Mouse (Mus musculus) gastrocnemius, adult 2 months (tissue): ENCODE data around the gene Eno1. TPM values are rescaled to one million over a fixed set of nuclear protein-coding genes. Genes with fewer than 3 reads are reported as not detected.
A peak's percentile ranks its signal among the peaks of the same experiment; 100 is the strongest.
"Not testable (repeated sequence)": the region's sequence is repeated elsewhere in the genome, so short reads cannot be mapped to it uniquely, and the experiment has no call there.

Experiments
- DNase-seq: peaks from one replicate; pipeline ENCODE4 v3.0.0; 2022
- H3K27ac ChIP-seq: fragments of 200-600 bp; 2 replicates; pipeline ENCODE4 v1.8.1; 2022; ENCODE audit warnings: mild to moderate bottlenecking
- H3K4me3 ChIP-seq: fragments of 200-600 bp; 2 replicates; pipeline ENCODE4 v1.8.1; 2022; ENCODE audit warnings: mild to moderate bottlenecking, moderate library complexity
- CTCF ChIP-seq: fragments of 200-600 bp; IDR thresholded peaks from 2 replicates; pipeline ENCODE4 v1.8.1; 2022; ENCODE audit warnings: antibody characterized with exemption, mild to moderate bottlenecking, moderate library complexity
- intact Hi-C: fragments of 180-260 bp; cut with DNase I; formaldehyde crosslinking; loops from one replicate; pipeline ENCODE4 v1.15.1; 2025
- total RNA-seq, 2 experiments: library from RNA; stranded (reverse); gene quantifications; 2 replicates each; pipeline ENCODE4 v1.2.3; 2021

Eno1 gene
- total RNA-seq, 2 experiments from 2014 or later, result 68.1 to 92.0 TPM

DNA sequence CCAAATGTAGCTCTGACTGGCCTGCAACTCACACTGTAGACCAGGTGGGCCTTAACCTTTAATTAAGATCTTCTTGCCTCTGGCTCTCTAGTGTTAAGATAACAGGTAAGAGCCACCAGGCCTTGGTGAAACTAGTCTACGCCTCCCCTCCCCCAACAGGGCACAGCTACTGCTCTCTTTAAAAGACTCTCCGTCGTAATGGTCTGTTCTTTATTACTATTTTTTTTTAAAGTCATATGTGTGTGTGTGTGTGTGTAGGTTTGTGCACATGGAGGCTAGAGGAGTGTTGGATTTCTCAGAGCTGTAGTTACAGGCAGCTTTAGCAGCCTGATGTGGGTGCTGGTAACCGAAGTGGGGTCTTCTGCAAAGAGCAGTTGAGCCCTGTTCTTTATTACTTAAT, 43.9 kb downstream of the Eno1 start:
- Histone ChIP-seq H3K27ac (peak overlapping the region; percentile 97), H3K4me3 (peak overlapping the region; percentile 90)
- DNase-seq, result no peak
- no peak for TF ChIP-seq CTCF
- intact Hi-C loops, result no loop called here

DNA sequence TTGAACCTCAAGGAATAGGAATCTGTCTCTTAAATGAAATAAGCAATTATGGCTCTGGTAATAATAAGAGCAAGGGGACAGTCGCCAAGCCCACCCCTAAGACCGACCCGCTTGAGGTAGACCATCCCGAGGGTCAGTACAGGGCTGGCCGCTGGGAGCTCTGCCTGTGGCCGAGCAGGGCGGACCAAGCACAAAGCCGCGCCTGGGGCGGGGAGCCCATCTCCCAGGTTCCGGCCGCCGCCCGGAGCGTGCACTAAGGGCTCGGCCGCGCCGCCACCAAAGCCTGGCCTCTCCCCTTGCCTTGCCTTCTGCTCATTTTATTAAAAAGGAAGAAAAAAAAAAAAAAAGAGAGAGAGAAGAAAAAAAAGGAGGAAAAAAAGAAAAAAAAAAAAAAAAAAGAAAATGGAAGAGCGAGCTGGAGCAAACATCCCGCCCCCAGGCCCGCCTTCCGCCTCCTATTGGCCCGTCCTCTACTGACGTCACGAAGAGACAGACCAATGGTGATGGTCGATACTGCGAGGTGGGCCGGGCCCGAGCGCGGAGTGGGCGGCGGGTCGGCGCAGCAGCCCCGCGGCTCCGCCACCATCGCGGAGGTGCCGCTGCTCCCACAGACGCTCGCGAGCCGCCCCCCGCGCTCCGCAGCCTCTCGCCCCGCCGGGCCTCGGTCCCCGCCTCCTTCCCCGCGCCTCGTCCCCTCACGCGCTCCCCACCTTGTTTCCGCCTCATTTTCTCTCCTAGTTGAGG, 44.7 kb downstream of the Eno1 start, which contains the start of gene Rere:
Rere (plus strand) TSS at position 629 of the 744 bp plus-strand sequence.
- Histone ChIP-seq H3K27ac (peak within 1 kb of the TSS; percentile 97), H3K4me3 (peak within 1 kb of the TSS; percentile 90)
- intact Hi-C loops, result no loop called here
- DNase-seq, result peak; percentile 98
- peak; percentile 26; the same call in 1 of the 2 replicates for TF ChIP-seq CTCF

DNA sequence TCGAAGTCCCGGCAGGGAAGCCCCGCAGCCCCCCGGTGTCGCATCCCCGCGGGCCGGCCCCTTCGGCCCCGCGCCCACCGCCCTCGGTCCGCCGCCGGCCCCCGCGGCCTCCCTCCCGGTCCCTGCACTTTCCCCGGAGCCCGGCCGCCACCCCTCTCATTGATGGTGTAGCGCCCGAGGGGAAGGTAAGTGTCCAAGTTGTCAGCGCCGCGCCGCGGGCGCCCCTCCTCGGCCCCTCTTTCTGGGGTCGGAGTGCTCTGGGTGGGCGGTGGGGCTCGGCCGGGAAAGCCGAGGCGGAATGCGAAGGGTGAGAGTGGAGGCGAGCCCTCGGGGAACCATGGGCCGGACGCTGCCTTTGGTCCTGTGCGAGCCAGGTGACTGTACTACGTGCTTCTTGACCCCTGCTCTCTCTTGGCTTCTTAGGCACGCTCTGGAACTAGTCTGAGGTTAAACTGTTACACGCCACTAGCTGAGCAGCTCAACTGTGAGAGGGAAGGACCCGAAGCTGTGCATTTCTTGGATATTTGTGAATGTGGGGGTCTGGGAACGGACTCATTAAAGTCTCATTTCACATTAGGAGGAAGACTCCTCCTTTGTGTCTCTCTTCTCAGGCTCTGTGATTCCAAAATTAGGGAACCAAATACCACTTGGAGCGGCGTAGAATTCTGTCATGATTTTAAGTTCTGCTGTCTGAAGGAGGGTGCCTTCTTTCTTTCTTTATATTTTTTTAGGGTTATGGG, 45.5 kb downstream of the Eno1 start:
- no peak for TF ChIP-seq CTCF
- Histone ChIP-seq H3K27ac (peak overlapping the region; percentile 97), H3K4me3 (peak overlapping the region; percentile 90)
- DNase-seq, result peak; percentile 69
- intact Hi-C loops, result no loop called here

DNA sequence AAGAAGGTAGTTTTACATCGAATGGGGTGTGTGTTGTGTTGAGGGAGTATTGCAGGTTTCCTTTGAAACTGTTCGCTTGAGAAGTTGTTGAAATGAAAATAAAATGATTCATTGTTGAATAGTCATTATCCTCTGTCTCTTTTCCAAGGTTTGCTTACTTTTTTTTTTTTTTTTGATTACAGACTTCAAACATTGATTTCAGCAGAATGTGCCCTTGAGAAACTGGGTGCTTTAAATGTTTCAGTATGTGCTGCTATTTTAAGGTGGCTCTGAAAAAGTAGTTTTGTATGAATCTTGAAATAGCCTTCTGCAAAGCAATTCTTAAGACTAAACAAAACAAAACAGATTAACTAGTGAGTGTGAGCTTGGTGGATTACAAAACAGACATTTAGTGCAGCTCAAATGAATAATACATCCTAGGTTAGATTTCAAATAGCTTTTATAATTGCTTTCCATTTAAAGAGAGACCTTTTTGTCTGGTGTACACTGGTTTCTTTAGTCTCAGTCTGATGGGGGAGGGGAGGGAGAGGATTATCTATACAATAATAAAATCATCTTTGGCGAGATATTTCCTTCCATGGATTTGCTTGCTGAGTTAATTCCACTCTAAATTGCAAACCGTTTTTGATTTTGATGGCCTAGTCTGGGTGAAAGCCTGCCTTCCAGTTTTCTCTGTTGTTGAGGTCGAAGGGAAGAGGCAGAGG, 46.3 kb downstream of the Eno1 start:
- no peak for DNase-seq
- intact Hi-C loops, result no loop called here
- peak overlapping the region; percentile 90 for H3K4me3 ChIP-seq
- H3K27ac ChIP-seq, result peak overlapping the region; percentile 97
- TF ChIP-seq CTCF, result no peak

DNA sequence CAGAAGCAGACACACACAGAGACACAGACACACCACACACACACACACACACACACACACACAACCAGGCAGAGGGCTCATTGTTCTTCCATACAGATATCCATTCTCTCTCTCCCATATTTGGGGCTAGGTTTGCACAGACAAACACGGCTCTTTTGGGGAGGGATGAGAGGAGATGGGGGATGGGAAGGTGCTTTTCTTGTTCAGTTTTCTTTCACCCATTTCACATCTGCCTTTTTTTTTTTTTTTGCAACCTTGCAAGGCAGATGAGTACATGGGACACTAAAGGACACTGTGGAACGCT, 46.8 kb downstream of the Eno1 start:
- no peak for DNase-seq
- no peak for TF ChIP-seq CTCF
- no peak overlapping the region for H3K4me3 ChIP-seq
- peak overlapping the region; percentile 97 for H3K27ac ChIP-seq
- intact Hi-C loops, result no loop called here

DNA sequence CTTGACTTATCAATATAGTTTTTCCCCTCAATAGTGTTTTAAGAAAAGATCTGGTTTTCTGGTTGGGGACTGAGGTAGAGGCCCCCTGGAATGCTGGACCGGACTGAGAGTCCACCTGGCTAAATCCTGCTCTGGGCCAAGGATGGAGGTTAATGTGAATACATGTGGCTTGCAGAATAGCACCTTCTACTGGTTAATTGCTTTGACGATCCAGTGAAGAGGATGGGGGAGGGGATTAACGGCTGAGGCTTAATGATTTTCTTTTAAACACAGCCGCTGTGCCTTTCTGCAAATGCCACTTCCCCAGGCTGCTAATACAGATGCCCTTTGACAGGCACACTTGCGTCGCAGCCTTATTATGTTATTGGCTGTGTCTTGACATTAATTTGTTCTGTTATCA, 47.5 kb downstream of the Eno1 start:
- intact Hi-C loops, result no loop called here

DNA sequence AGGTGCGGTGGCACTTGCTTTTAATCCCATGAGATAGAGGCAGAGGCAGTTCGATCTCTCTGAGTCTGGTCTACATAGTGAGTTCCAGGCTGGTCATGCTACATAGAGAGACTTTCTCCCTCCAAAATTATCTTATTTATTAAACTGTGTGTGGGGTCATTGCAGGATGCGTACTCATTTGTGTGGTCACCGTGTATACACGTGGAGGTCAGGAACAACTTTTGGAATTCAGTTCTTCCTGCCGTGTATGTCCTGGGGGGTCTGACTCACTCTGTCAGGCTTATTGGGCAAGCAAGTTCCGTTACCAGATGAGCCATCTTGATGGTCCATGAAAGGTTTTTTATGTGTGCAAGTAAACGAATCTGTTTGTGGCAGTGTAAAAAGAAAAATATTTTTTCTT, 50.5 kb downstream of the Eno1 start:
- intact Hi-C loops, result no loop called here
- no peak for DNase-seq
- no peak for TF ChIP-seq CTCF
- no peak overlapping the region for H3K4me3 ChIP-seq
- peak overlapping the region; percentile 53 for H3K27ac ChIP-seq

More for the DNA sequence above, 47.5 kb downstream of the Eno1 start:
- Histone ChIP-seq H3K4me3 (no peak overlapping the region), H3K27ac (peak overlapping the region; percentile 16; the same call in 1 of the 2 replicates)
- DNase-seq, result no peak
- peak; percentile 25; the same call in 1 of the 2 replicates for TF ChIP-seq CTCF

DNA sequence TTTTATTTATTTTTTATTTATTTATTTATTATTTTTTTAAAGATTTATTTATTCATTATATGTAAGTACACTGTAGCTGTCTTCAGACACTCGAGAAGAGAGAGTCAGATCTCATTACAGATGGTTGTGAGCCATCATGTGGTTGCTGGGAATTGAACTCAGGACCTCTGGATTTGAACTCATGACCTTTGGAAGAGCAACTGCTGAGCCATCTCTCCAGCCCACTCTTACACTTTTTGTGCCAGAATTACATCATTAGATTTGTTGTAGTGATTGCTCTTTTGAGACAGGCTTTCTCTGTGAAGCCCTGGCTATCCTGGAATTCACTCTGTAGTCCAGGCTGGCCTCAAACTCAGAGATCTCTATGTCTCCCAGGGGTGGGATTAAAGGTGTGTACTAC, 50.9 kb downstream of the Eno1 start:
- DNase-seq, H3K4me3 ChIP-seq, intact Hi-C loops: not testable (repeated sequence)

DNA sequence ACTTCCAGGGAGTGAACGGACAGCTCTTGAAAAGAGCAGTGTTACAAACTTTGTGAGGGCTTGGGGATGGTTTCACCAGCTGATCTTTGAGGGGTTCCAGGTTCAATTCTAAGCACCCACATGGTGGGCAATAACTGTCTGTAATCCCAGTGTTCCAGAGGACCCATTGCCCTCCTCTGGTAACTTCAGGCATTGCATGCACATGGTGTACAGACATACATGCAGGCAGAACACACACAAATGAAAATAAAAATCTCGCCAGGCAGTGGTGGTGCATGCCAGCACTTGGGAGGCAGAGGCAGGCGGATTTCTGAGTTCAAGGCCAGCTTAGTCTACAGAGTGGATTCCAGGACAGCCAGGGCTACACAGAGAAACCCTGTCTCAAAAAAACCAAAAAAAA, 55.4 kb downstream of the Eno1 start:
- intact Hi-C loops, result no loop called here
- TF ChIP-seq CTCF, result peak; percentile 14; the same call in 1 of the 2 replicates

More for the DNA sequence above, 50.9 kb downstream of the Eno1 start:
- H3K27ac ChIP-seq, result not testable (repeated sequence)

DNA sequence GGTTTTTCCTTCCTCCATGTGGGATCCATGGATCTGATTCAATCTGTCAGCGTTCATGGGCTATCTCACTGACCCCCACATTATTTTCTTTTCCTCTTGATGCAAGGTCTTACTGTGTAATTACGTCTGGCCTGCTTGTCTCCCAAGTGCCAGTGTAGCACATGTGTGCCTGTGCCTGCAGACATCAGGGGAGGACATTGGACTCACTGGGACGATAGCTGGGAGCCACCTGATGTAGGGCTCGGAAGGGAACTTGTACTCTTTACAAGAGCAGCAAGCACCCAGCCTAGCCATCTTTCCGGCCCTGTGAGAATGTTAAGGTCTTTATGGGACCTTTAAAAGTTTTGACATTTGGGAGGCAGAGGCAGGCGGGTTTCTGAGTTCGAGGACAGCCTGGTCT, 58.3 kb downstream of the Eno1 start:
- TF ChIP-seq CTCF, result no peak
- intact Hi-C loops, result no loop called here
- DNase-seq, result no peak
- Histone ChIP-seq H3K4me3 (no peak overlapping the region), H3K27ac (no peak overlapping the region)

More for the DNA sequence above, 55.4 kb downstream of the Eno1 start:
- no peak for DNase-seq
- H3K4me3 ChIP-seq, result no peak overlapping the region
- no peak overlapping the region for H3K27ac ChIP-seq

DNA sequence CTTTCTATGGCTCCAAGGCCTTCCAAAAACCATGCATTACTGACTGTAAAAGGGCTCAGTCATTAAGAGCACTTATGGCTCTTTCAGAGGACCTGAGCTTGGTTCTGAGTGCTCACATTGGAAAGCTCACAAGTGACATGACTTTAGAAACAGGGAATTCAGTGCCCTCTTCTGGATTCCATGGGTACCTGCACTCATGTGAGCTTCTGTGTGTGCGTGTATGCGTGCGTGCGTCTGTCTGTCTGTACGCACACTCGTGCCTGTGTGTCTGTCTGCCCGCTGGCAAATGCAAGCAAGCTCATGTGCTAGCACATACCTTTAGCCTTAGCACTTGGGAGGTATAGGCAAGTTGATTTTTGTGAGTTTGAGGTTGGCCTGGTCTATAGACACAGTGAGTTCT, 59.4 kb downstream of the Eno1 start:
- Histone ChIP-seq H3K4me3 (no peak overlapping the region), H3K27ac (no peak overlapping the region)
- intact Hi-C loops, result no loop called here
- no peak for TF ChIP-seq CTCF
- DNase-seq, result no peak

Other genes starting within 250 kb of the Eno1 start
- 100 to 1,000 TPM in 1 of 2 experiments, 10 to 100 TPM in 1; 41.6 to 104 TPM for gene H6pd, start 227.7 kb upstream of the Eno1 start, total RNA-seq
- 10 to 100 TPM; 41.7 to 51.3 TPM for gene Gpr157, start 149.4 kb upstream of the Eno1 start, total RNA-seq
- gene Slc2a5, start 117.4 kb upstream of the Eno1 start, total RNA-seq, result not detected
- gene Slc2a7, start 87.7 kb upstream of the Eno1 start, total RNA-seq, result not detected
- not detected for gene Car6, start 35.4 kb upstream of the Eno1 start, total RNA-seq
- 10 to 100 TPM; 71.3 to 95.7 TPM for gene Rere, start 44.9 kb downstream of the Eno1 start, total RNA-seq